Mouse (Mus musculus) liver, adult 2 months (tissue): ENCODE measurements at regions not wholly inside any gene's neighbourhood (a gene's known extent, or its start where the extent isn't known, plus 50 kb on each side); places are given as distances from the start of the nearest gene placed in this dataset.

ENCODE experiments used
- DNase-seq: peaks from one replicate; pipeline ENCODE4 v3.0.0-alpha.2; 2011; ENCODE audit warnings: low read depth, low spot score; ENCODE audit errors: extremely low read depth
- H3K27ac ChIP-seq: fragments of 200-500 bp; replicated peaks from 2 replicates; pipeline ENCODE4 v1.5.1; 2012; ENCODE audit warnings: low read depth, mild to moderate bottlenecking, control low read depth, inconsistent platforms, low read length; ENCODE audit not compliant: insufficient read depth
- H3K27me3 ChIP-seq: fragments of 200-500 bp; 2 replicates; pipeline ENCODE4 v1.6.1; 2012; ENCODE audit warnings: mild to moderate bottlenecking, moderate library complexity, low read length, inconsistent platforms; ENCODE audit not compliant: control insufficient read depth, insufficient read depth
- H3K36me3 ChIP-seq: fragments of 200-500 bp; 2 replicates; pipeline ENCODE4 v1.6.1; 2012; ENCODE audit warnings: low read length, inconsistent platforms; ENCODE audit not compliant: control insufficient read depth, insufficient read depth
- H3K4me1 ChIP-seq: fragments of 200-500 bp; 2 replicates; pipeline ENCODE4 v1.6.1; 2011; ENCODE audit warnings: low read length; ENCODE audit not compliant: control insufficient read depth, insufficient read depth
- H3K4me3 ChIP-seq: fragments of 200-500 bp; 2 replicates; pipeline ENCODE4 v1.5.1; 2011; ENCODE audit warnings: low read depth, mild to moderate bottlenecking, control low read depth, low read length, moderate library complexity; ENCODE audit not compliant: insufficient read depth
- H3K79me2 ChIP-seq: fragments of 200-500 bp; 2 replicates; pipeline ENCODE4 v1.6.1; 2012; ENCODE audit warnings: inconsistent platforms, mild to moderate bottlenecking, low read length, moderate library complexity; ENCODE audit not compliant: control insufficient read depth, insufficient read depth
- H3K9ac ChIP-seq: fragments of 200-500 bp; 2 replicates; pipeline ENCODE4 v1.6.1; 2012; ENCODE audit warnings: low read depth, mild to moderate bottlenecking, control low read depth, inconsistent platforms, low read length
- CTCF ChIP-seq: fragments of 200-500 bp; IDR thresholded peaks from 2 replicates; pipeline ENCODE4 v1.5.1; 2011; ENCODE audit warnings: low read depth, low read length, control low read depth
- POLR2A ChIP-seq: fragments of 200-500 bp; IDR thresholded peaks from 2 replicates; pipeline ENCODE4 v1.6.1; 2011; ENCODE audit warnings: low read length, control low read depth; ENCODE audit not compliant: insufficient read depth; ENCODE audit errors: extremely low read depth
- WGBS: fragments of 180-500 bp; shearing (Covaris S2); methylation state at CpG from one replicate; pipeline ENCODE4 v1.1.7; 2018; 5-methylcytosine and 5-hydroxymethylcytosine counted together

GRCm38 (mm10) chr14:47885326-47885725 is 235.3 kb upstream of the Peli2 start:
- no peaks in the 10 kb centered on the region for H3K36me3 ChIP-seq
- H3K4me3 ChIP-seq = no peak overlapping the region
- H3K27ac ChIP-seq = no peak overlapping the region
- H3K27me3 ChIP-seq = no peaks in the 10 kb centered on the region
- no peaks in the 10 kb centered on the region for H3K79me2 ChIP-seq
- TF ChIP-seq CTCF (no peak), POLR2A (no peak)
- 85% methylated on average over 3 of the region's 3 CpGs for WGBS
- no peak overlapping the region for H3K9ac ChIP-seq
- H3K4me1 ChIP-seq = no peaks in the 10 kb centered on the region
- DNase-seq = no peak

- WGBS = 81% methylated on average over 9 of the region's 9 CpGs
- Histone ChIP-seq H3K36me3 (no peaks in the 10 kb centered on the region), H3K9ac (no peak overlapping the region), H3K27me3 (no peaks in the 10 kb centered on the region), H3K79me2 (no peaks in the 10 kb centered on the region), H3K27ac (no peak overlapping the region), H3K4me1 (no peaks in the 10 kb centered on the region), H3K4me3 (no peak overlapping the region)
- no peak for DNase-seq
- TF ChIP-seq POLR2A = no peak
- TF ChIP-seq CTCF = no peak
Measured at GRCm38 (mm10) chr14:47890251-47891198, 230.1 kb upstream of the Peli2 start.

GRCm38 (mm10) chr14:47896581-47896980 is 224.0 kb upstream of the Peli2 start:
- Histone ChIP-seq H3K79me2 (no peaks in the 10 kb centered on the region), H3K4me1 (peaks cover 3% of the 10 kb centered on the region; the same call in 1 of the 2 replicates), H3K9ac (no peak overlapping the region), H3K27me3 (no peaks in the 10 kb centered on the region), H3K36me3 (no peaks in the 10 kb centered on the region), H3K4me3 (no peak overlapping the region), H3K27ac (no peak overlapping the region)
- WGBS = 84% methylated on average over 3 of the region's 3 CpGs
- no peak for TF ChIP-seq POLR2A
- no peak for DNase-seq

GRCm38 (mm10) chr14:47897907-47898530 is 222.6 kb upstream of the Peli2 start:
- 51% methylated on average over 5 of the region's 5 CpGs for WGBS
- peak; percentile 64 for DNase-seq

GRCm38 (mm10) chr14:47898605-47899004 is 222.0 kb upstream of the Peli2 start:
- Histone ChIP-seq H3K4me3 (no peak overlapping the region), H3K4me1 (peaks cover 3% of the 10 kb centered on the region; the same call in 1 of the 2 replicates), H3K79me2 (no peaks in the 10 kb centered on the region), H3K27me3 (no peaks in the 10 kb centered on the region), H3K27ac (no peak overlapping the region), H3K9ac (no peak overlapping the region), H3K36me3 (no peaks in the 10 kb centered on the region)
- TF ChIP-seq POLR2A (no peak), CTCF (no peak)
- DNase-seq = no peak
- 82% methylated on average over 4 of the region's 4 CpGs for WGBS

More at GRCm38 (mm10) chr14:47897907-47898530, 222.6 kb upstream of the Peli2 start:
- H3K27me3 ChIP-seq = no peaks in the 10 kb centered on the region
- H3K27ac ChIP-seq = no peak overlapping the region
- no peaks in the 10 kb centered on the region for H3K79me2 ChIP-seq
- no peak overlapping the region for H3K9ac ChIP-seq
- H3K4me1 ChIP-seq = peaks cover 3% of the 10 kb centered on the region; the same call in 1 of the 2 replicates
- no peaks in the 10 kb centered on the region for H3K36me3 ChIP-seq
- no peak overlapping the region for H3K4me3 ChIP-seq
- TF ChIP-seq POLR2A (no peak), CTCF (no peak)
